Mouse (Mus musculus): ENCODE measurements around the gene Prkab1.

GRCm38 (mm10) chr5:116039706-116040105 lies 15.4 kb upstream of the Prkab1 start:
- TF ChIP-seq CTCF (IDR thresholded peaks at IDR 0.05; ENCODE audit: low read depth, low read length) = no peak
- TF ChIP-seq TAL1 (conservative IDR thresholded peaks at IDR 0.05; ENCODE audit: low read depth, low read length) = no peak
- no peak for TF ChIP-seq GATA1 (IDR thresholded peaks at IDR 0.05; ENCODE audit: borderline replicate concordance, low read length)
